Mouse (Mus musculus) erythroblast, adult 5-6 weeks (primary cell): ENCODE data around the gene Uri1. TPM values are rescaled to one million over a fixed set of nuclear protein-coding genes. Genes with fewer than 3 reads are reported as not detected.

Experiments used
- ATAC-seq: replicated peaks from 2 replicates; pipeline ENCODE4 v1.8.0; 2016; ENCODE audit warnings: moderate number of reproducible peaks, mild to moderate bottlenecking, moderate TSS enrichment, inconsistent platforms; ENCODE audit not compliant: poor library complexity, low FRiP score, severe bottlenecking
- total RNA-seq, 2 experiments: library from RNA; stranded (forward) in 1 of 2; stranded (reverse) in 1 of 2; fragments of 150-400 nt in 1 of 2; fragments of 200-764, 138-1000 nt in 1 of 2; gene quantifications; 2 replicates each; pipeline versions ENCODE4 v1.2.3 to v1.2.4; 2015 to 2017; ENCODE audit warnings: low replicate concordance in 2 of 2

Uri1 gene
- total RNA-seq, 2 experiments from 2014 or later = 22.3 to 51.9 TPM

DNA sequence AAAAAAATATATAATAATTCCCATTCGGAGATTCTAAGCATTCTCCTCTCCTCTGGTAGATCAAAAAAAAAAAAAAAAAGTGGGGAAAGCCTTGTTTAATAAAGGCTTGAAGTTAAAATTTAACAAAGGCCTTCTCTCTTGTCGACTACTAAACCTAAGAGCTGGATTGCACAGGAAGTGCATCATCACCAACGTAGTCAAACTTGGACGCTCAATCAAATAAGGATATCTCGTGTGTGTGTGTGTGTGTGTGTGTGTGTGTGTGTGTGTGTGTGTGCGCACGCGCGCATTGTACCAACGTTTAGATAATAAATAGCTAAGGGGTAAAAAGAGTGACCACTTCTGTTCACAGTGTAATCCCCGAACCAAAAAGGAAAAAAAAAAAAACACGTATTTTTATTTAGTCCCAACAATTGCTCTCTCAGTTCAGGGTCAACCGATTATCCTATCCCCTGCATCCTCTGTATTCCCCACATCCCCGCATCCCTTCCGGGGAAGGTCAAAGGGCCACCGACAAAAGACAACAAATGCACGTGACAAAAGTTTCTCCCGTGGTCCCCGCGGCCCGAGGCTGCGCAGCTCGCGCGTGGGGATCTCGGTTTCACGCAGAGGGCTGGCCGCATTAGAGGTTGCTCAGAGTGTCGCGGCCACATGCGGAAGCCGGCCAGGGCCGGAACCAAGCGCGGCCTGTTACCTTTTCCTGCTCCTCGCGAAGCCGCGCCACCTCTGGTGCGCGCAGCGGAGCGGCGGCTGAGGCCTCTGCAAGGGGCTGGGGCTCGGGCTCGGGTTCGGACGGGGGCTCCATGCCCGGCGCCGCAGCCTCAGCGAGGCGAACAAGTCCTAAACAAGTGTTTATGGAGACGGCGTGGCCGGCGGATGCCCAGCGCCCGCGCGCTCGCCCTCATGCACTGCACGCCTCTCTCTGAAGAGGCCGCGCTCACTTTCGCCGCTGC, 4.7 kb downstream of the Uri1 start:
- peak; percentile 56 for ATAC-seq

DNA sequence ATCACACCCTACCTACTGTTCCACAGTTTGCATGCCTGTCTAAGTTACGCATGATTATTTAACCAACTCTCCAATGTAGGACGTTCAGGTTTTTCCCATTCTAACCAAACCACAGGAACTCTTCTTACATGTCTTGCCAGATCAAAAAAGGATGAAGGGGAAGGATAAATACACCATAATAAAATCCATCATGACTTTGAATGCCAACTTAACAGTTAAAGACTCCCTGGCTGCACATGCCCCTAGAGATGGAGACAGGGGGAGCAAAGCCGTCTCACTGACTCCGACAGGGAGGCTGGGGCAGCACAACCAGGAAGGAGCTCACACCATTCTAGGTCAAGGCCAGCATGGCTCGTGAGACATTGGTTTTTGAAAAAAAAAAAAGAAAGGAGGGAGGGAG, 8.0 kb downstream of the Uri1 start:
- no peak for ATAC-seq

DNA sequence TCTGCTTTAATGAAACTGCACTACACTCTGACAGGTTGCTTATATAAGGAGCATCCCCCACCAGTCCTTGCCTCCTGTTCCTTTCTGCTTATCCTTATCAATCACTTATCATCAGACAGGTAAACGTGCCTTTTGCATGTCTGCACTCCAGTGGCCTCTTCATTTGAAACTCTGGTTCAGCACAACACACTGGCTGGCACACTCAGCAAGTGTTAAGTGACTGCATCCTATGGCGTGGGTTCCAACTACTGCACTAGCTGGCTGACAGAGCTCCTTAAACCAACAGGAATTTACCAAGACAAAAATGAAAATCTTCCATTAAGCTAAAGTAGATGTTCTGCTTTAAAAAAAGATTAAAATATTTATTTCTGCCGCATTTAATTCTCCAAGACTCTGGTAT, 9.4 kb downstream of the Uri1 start:
- no peak for ATAC-seq

DNA sequence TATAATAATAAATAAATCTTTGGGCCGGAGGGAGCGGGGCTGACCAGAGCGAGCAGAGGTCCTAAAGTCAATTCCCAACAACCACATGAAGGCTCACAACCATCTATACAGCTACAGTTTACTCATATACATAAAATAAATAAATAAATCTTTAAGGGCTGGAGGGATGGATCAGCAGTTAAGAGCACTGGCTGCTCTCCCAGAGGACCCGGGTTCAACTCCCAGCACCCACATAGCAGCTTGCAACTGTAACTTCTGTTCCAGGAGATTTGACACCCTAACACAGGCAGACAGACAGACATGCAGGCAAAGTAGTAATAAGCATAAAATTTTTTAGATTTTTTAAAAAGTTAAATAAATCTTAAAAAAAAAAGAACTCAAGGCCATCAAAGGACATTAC, 10.5 kb downstream of the Uri1 start:
- no peak for ATAC-seq

DNA sequence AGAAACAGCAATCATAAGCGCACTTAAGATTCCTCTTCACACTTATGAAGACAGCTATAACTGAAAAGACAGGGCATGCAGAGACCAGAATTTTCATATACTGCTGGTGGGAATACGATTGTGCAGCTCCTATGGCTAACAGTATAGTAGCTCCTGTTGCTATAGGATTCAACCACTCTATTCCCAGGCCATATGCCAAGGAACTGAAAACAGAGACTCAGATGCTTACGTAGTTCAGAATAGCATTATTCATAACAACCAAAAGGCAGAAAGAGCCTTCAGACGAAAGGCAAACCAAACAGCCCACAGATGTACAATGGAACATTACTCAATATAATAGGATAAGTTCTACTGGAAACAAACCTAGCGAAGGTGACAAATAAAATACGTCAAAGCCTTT, 15.0 kb downstream of the Uri1 start:
- no peak for ATAC-seq

DNA sequence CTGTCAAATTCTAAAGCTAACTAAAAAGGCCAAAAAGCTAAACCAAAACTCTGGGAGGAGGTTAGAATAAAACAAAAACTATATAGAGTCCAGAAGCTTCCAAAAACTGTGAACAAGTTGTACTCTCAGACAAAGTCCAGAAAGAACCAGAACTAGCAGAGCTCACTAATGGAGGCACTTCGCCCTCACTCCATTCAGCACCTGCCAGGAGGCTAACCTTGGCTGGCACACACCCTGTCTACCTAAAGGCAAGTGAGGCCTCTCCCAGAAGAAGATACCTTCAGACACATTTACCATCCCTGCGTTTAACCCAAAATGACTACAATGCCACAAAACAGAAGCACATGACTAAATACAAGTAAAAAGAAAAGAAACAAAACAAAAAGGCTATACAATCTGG, 20.9 kb downstream of the Uri1 start:
- ATAC-seq = no peak

DNA sequence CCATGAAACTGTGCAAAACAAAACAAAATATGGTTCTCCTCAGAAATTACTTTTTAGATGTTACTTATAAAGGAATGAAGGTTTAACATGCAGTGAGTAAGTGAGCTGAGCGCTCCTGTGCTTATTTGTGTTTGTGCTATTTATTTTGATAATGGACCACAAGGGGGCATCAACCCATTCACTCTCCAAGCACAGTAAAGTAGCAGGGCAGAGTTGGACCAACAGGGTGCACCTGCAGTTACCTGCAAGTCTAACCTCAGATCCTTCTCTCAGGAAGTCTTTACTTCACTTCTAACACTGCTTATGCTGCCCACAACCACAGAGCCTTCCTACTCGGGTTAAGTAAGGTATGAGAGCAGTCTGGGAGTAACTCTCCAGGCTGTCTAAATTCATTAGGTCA, 23.7 kb downstream of the Uri1 start:
- ATAC-seq = no peak

DNA sequence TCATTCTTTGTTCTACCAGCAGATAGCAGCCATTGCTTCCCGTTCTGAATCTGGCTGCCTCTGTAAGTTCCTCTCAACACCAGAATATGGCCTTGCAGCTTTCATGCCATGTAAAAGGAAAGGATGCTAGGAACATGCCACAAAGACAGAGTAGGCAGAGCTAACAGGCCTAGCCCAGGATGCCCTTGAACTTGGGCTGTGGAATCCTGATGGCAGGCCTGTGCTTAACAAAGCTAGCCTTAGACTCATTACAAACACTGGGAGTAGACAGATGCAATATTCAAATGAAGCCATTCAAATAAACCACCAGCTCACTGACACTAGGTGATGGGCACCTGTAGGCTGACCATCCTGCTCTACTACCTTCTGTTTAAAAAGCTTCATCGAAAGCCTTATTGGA, 30.5 kb downstream of the Uri1 start:
- ATAC-seq = no peak

DNA sequence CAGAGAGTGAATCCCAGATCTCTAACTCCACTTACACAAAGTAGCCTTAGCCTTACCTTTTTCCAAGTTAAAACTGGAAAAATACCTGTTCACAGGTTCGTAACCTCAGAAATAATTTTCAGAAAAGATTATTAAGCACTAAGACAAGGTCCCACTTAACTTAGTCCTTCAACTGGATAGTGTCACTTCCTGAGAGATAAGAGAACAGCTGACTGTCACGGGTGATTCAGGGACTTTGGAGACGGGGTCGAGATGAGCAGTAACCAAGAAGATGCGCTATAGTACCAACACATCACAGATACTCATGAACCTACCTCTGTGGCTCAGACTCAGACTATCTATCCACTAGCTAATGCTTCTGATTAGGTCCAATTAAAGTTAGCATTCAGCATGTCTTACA, 38.5 kb downstream of the Uri1 start:
- no peak for ATAC-seq

DNA sequence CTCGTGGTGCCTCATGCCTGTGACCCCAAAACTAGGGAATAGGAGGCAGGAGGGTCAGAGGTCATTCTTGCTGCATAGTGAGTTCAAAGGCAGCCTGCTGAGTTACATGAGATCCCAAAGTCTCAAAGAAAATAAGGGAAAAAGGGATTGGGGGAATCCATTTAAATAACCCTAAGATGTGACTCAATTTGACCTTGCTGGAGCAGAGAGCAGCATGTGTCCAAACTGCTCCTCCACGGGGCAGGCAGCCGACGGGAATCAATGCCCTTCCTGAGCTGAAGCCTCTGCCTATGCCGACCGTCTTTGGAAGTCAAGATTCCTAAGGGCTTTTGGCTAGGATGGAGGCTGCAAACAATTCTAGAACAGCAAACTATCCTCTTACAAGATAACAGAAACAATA, 39.9 kb downstream of the Uri1 start:
- no peak for ATAC-seq

DNA sequence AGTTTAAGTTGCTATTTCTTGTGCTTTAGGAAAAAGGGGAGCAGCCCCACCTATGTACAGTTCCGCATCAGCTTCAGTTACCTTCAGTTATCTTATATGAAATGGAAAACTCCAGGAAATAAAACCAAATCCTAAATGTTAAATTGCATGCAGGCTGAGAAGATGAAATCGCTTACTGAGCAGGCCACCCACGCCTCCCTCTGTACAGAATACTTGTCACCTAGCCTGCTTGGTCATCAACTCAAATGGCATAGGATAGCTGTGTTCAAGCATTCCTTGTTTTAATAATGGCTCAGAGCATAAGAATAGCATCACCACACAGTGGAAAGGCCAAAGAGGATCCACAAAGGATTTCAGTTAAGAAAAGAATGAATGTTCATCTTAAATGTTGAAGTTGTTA, 43.6 kb downstream of the Uri1 start:
- ATAC-seq = no peak

DNA sequence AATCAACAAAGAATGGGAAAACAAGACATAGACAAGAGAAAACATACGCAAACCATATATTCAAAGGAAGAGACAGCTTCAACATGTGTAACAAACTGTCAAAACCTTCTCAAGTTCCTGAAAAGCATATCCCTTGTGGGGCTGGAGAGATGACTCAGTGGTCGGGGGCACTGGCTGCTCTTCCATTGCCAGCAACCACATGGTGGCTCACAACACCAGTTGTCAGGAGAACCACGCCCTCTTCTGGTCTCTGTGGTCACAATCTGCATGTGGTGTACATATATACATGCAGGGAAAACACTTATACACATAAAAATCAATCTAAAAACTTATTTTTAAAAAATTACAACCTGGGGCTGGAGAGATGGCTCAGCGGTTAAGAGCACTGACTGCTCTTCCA, 44.9 kb downstream of the Uri1 start:
- ATAC-seq = no peak

DNA sequence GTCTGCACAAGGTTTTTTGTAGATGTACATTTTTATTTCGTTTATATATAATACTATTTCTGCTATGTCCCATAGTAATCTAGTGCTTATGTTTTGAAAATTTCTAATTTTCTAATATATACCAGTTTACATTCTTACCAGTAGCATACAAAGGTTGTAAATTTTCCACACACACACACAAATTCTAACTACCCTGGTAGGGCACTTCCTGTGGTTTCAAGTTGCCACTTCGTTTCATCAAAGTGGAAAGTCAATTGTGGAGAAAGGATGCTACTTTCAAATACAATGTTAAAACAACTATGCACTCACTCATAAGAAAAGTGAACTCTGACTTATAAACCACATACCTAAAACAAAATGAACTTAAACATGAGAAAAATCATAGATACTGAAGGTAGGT, 45.7 kb downstream of the Uri1 start:
- ATAC-seq = no peak

DNA sequence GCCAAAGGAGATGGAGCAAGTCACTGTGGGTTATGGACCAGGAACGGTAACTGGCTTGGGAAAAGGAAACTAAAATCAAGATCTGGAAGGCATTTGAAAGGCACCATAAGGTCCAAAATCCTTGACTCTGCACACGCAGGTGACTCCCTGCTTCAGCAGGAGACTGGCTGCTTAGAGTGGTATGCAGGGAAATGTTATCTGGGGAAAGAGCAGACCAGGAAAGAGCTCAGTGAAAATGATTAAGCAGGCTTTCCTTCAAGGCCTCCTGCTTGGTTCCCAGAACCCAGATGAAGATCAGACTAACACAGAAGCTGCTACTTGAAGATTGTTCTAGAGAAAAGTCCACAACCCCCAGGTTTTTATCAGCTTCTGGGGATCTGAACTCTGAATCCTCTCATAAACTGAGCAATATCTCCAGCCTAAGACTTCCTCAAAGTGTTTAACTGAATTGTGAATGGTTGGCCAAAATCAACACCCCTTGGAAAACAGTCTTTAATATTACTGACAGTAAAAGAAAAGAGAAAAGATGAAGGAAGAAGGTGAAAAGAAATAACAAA, 50.3 kb downstream of the Uri1 start:
- no peak for ATAC-seq

DNA sequence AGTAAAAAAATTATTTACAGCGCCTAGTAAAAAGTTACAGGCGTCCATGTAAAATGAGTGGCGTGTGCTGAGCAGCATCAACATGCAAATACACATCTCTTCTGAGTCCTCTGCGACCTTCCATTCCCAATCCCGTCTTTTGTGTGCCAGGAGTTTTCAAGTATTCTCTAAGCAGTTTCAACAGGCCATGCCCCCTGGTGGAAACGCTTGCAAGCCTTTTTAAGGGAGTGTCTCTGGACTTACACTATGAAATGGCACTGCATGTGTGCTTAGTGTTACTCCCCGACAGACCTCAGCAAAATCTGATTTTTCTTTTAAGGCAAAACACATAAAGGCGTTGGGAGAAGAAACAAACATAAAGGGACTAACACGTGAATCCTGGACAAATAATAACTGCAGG, 50.8 kb downstream of the Uri1 start:
- ATAC-seq = no peak

DNA sequence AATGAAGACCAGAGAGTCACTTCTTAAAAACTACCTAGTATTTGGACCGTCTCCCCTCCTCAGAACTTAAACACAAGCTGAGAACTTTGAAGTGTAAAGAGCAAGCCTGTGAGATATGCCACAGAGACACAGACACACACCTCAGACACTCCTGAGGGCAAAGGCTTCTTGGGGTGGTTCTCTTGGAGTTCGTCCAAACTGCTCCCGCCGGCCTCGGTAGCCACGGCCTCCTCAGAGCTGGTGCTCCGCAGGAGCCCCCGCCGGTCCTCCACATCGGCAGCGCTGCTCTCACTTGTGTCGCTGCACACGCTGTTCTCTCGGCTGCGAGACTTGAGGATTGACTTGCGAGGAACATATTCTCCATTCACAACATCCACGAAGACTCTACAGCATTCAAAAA, 61.0 kb downstream of the Uri1 start:
- ATAC-seq = no peak

DNA sequence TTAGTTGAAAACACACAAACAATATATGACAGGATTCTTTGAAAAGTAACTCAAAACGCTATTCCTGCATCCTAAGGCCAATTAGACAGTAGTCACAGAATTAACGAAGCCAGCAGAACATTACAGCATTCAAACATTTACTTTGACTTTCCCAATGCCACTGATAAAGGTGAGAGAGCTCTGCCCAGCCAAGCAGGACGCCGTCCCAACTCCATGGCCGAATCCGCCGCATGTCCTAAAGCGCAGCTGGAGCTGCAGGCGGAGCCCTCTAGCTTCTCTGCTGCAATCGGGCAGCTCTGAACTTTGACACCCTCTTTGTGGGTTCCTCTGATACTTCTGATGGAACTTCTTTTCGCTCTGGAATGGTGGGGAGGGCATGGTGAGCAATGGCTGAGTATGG, 62.1 kb downstream of the Uri1 start:
- ATAC-seq = no peak

DNA sequence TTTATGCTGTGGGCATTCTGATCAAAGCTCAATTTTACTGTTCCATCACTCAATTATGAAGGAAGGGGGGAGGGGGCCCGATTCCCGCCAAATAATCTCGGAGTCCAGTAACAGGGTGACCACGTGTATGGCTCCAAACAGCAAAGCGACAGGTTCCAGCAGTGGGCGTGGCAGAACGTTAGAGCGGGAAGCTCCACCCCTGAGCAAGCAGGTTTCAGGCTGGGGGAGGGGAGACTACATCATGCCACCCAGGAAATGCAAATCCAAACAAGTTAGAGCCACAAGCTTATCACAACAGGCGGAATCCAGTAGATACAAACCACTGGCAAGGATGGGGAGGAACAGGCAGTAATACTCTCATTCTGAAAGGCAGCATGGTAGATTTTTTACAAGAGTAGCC, 71.5 kb downstream of the Uri1 start:
- ATAC-seq = no peak

DNA sequence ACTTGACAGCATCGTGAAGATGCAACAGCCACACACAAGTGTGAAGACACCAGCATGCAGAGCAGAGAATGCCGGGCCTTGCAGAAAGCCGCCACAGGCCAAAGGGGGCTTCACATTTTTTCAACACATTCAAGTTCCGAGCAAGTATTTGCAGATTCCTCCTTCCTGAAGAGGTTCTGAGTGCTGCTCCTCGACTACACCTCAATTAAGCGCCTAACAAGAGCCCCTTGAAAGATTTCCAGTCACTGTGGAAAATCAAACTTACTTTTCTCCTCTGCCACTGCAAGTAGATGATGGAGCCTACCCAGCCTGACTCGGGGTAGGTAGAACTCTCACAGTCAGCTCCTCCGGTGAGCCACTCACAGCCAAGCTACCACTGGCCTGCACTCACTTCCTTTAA, 86.9 kb downstream of the Uri1 start:
- ATAC-seq = no peak

DNA sequence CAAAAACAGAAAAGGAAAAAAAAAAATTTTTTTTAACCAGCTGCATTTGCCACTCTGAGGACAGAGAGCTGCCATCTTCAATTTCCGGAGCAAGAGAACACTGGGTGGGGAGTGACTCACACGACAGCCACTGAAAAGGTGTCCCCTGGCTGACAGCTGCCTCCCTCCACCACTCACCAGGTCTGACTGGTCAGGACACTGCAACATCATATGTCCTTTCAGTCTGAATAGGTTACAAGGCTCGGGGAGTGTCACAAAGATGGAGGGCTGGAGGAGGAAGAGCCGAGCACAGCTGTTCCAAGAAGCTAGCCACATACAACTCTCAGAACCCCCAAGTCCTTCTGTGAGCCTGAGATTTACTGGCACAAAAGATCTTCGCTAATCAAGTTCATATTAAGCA, 87.6 kb downstream of the Uri1 start:
- ATAC-seq = no peak

DNA sequence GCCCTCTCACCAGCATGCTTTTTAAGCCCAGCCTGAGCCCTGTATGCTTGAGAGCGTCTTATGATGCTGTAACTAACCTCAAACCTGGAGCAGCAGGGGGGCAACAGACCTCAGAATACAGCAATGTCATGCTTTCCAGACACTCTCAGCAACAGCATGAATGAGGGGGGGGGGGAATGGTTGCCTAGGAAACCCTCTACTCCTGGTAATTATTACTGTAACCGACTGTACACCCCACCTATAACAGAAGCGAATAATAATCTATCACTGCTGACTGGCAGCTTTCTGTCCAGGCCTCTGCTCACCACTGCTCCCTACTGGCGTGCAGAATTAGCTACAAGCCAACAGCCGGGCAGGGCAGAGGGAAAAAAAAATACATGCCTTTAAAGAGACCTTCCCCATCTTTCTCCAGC, 88.6 kb downstream of the Uri1 start:
- no peak for ATAC-seq
